12 mouse cellular contexts compared by ENCODE assay signal in genomic region chr2:128470351-128470750, GRCm38 (mm10).
DNase-seq lines count a peak whose midpoint lies in the region; ATAC-seq and TF ChIP-seq lines count a peak whose summit lies in the region.
"Had no signal": no experiment of that assay in that cellular context is flagged by ENCODE, and none has a peak within 500 bp of the region (broad histone marks: within the 10 kb centered on the region; RNA-seq: fewer than 3 reads in every experiment).

No protein-coding gene starts in this region.

- peaks cover 4% of the 10 kb centered on the region; the same call in 1 of the 2 replicates for H3K4me1 ChIP-seq in stomach, embryonic 14.5 days (ENCODE audit: control insufficient read depth, insufficient read depth, low read length)

- H3K9ac ChIP-seq in stomach, embryonic 14.5 days (replicated peaks; ENCODE audit: low read depth, low read length): no peak overlapping the region
- H3K9ac ChIP-seq: limb, embryonic 15.5 days; neural tube, embryonic 13.5 days had no signal

- H3K27ac ChIP-seq in gastrocnemius, adult 2 months: peak overlapping the region; percentile 72
- 0 out of 2 replicates have a peak overlapping the region, but pooled peaks have one; percentile 21 for H3K27ac ChIP-seq in stomach, embryonic 14.5 days (ENCODE audit: low read length)
- H3K27ac ChIP-seq: limb, embryonic 15.5 days; neural tube, embryonic 13.5 days had no signal

- TF ChIP-seq CTCF in gastrocnemius, adult 2 months (IDR thresholded peaks at IDR 0.05): no peak

- H3K27me3 ChIP-seq in stomach, embryonic 14.5 days (ENCODE audit: control insufficient read depth, insufficient read depth, low read length): no peaks in the 10 kb centered on the region
- H3K27me3 ChIP-seq: limb, embryonic 15.5 days; neural tube, embryonic 13.5 days had no signal

- H3K36me3 ChIP-seq in stomach, embryonic 14.5 days (ENCODE audit: control insufficient read depth, insufficient read depth, low read length): no peaks in the 10 kb centered on the region
- H3K36me3 ChIP-seq: limb, embryonic 15.5 days; neural tube, embryonic 13.5 days had no signal

- H3K4me2 ChIP-seq in stomach, embryonic 14.5 days (replicated peaks; ENCODE audit: low read depth, low read length): no peak overlapping the region
- H3K4me2 ChIP-seq: limb, embryonic 15.5 days; neural tube, embryonic 13.5 days had no signal

- H3K9me3 ChIP-seq in stomach, embryonic 14.5 days (ENCODE audit: control insufficient read depth, low read depth, low read length): no peaks in the 10 kb centered on the region
- H3K9me3 ChIP-seq: limb, embryonic 15.5 days; neural tube, embryonic 13.5 days had no signal

- peak; percentile 61 for DNase-seq in gastrocnemius, adult 2 months
- no peak for DNase-seq in gastrocnemius, postnatal 10 days
- peak; percentile 21 to 37 for DNase-seq in CD8-positive naive resting alpha-beta T cell, adult 2 months (ENCODE audit: low read depth in 2 of 2, low spot score in 2 of 2)
- DNase-seq in heart, postnatal 14 days: peak; percentile 33 to 36
- DNase-seq in frontal cortex, postnatal 14 days (ENCODE audit: low spot score in 2 of 2): no peak
- no peak for DNase-seq in right cerebral cortex, postnatal 10 days (ENCODE audit: low spot score in 2 of 2)
- no peak for DNase-seq in frontal cortex, postnatal 36 days (ENCODE audit: low spot score in 2 of 2)
- DNase-seq: kidney, adult 18-20 months had no signal

- 57% methylated on average over 5 of the region's 5 CpGs for WGBS in stomach, embryonic 14.5 days

- intact Hi-C loops in gastrocnemius, adult 2 months (cut with DNase I): loop anchor here (5.0 kb wide), 1 partner anchor 43 kb away; no protein-coding TSS in a partner anchor
- intact Hi-C loops in heart, postnatal 14 days (cut with DNase I): no loop called here

- H3K4me3 ChIP-seq in gastrocnemius, adult 2 months: no peak overlapping the region
- H3K4me3 ChIP-seq in stomach, embryonic 14.5 days (ENCODE audit: low read depth, low read length): no peak overlapping the region
- H3K4me3 ChIP-seq: limb, embryonic 15.5 days; neural tube, embryonic 13.5 days had no signal

- ATAC-seq in stomach, embryonic 14.5 days (ENCODE audit: insufficient number of reproducible peaks, insufficient read depth, low FRiP score, low read depth): no peak
- ATAC-seq: forebrain, embryonic 16.5 days had no signal

Comparison
In these comparisons a context has a peak if more than half of its experiments do, and no peak if none do; other contexts are left out.
1. DNase-seq: peak in gastrocnemius, adult 2 months (single experiment), CD8-positive naive resting alpha-beta T cell, adult 2 months (2 of 2) and heart, postnatal 14 days (2 of 2); none in gastrocnemius, postnatal 10 days (single experiment), frontal cortex, postnatal 14 days (0 of 2), right cerebral cortex, postnatal 10 days (0 of 2) and frontal cortex, postnatal 36 days (0 of 2).